Mouse (Mus musculus): ENCODE measurements at regions not wholly inside any gene's neighbourhood (a gene's known extent, or its start where the extent isn't known, plus 50 kb on each side); places are given as distances from the start of the nearest gene placed in this dataset.

DNA sequence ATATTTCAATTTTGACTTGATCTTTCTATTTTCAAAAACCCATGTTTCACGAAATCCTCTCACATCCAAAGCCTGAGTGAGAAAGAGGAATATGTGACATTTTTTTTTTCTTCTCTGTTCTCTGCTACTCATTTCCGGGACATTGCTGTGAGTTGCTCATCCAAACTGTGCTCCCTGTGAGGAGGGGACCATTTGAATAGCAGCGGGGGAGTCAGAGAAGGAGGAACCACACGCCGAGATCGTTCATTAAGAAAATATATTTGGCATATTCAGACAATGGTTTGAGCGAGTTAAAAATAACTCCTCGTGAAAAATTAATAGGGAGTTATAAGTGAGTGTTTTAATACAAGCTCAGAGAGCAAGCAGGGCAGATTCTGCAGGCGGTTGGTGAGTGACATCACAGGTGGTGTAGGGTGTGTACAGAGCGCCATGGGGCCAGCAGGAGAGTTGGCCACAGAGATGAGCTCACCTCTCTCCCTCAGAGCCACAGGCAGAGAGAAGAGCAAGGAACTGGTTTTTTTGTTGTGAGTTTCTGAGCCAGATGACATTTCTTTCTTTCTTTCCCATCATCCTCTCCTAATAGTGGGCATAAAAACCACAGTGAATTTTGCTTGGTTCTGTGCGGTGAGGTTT lies 54.4 kb upstream of the Calcoco1 start:
- DNase-seq (ENCODE audit: low spot score): no peak

DNA sequence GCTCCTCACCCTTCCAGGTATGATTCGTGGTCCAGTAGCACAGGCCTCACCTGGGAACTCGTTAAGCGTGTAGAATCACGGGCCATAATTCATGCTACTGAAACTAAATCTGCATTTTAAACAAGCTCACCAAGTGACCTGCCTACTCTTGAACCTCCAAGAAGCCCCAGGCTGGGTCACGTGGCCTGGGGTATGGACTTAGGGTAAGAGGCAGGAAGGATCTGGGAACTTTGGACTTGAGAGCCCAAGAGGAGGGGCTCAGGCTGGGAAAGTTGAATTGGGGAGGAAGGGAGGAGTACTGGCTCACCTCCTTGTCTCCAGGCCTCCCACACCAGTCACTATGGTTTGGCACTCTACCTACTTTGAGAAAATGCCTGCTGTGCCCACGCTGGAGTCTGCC lies 58.6 kb upstream of the Calcoco1 start:
- DNase-seq (ENCODE audit: low spot score): no peak

DNA sequence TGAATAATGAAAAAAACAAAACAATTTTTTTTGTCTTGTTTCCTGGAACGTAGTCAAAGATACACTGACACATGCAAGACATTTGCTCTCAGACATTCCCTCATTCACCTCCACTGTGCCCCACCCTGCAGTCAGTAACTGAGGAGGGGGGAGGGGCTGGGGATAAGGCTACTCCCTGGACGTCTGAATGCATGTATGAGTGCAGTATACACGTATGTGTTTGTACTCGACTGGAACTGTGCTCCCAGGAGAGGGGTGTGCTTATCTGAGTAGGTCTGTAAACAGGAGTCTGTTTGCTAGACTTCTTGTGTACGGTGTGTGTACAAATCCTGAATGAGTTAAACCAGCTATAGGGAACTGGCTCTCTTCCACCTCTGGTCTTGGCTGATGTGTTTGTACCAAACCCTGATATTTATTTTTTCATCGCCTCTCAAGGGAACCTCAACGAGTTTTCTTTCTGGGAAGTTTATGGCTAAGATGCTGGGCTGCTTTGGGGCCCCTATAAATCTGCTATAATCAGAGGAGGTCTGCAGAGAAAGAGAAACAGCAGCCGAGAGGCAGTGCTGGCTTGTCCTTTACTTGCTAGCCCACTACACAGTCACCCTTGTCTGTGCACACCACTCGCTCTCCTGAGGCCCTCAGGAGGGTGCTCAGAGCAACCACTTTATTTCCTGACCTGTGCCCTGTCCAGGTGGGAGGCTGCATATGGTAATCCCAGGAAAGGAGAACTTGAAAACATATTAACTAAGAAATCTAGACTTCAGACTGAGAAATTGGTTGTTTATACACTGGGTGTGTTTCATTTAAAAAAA lies 61.2 kb upstream of the Calcoco1 start:
- DNase-seq (ENCODE audit: low spot score): no peak

DNA sequence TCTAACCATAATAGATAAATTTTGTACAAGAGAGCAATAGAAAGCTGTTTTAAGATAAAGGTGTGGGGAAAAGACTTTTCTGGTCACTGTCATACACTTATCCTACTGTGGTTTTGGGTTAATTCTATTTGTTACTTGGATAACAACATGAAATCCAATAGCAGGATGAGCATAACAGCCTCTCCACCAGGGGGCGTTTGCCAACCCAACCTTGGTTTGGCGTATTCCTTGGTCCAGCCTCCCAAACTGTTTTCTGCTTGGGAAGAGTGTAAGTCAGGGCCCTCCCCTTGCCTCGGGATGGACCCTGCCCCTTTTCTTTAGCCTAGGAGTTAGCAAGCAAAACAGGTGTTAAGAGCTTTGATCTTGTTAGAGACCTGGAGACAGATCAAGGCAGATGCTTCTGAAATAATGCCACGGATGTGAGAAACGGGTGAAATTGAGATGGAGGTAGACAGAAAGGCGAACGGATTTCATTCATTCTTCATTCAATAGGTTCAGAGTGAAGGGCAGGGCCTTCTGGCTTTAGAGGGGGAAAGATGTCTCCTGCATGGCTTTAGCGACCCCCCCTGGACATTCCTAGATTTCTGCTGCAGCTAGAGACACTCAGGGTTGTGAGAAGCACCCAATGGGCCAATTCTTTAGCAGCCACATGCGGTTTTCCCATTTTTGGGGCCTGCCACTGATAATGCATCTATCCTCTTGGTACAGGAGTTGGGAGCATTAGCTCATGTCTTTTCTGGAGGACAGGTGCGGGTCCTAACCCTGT lies 63.3 kb upstream of the Calcoco1 start:
- DNase-seq (ENCODE audit: low spot score): peak; percentile 31

DNA sequence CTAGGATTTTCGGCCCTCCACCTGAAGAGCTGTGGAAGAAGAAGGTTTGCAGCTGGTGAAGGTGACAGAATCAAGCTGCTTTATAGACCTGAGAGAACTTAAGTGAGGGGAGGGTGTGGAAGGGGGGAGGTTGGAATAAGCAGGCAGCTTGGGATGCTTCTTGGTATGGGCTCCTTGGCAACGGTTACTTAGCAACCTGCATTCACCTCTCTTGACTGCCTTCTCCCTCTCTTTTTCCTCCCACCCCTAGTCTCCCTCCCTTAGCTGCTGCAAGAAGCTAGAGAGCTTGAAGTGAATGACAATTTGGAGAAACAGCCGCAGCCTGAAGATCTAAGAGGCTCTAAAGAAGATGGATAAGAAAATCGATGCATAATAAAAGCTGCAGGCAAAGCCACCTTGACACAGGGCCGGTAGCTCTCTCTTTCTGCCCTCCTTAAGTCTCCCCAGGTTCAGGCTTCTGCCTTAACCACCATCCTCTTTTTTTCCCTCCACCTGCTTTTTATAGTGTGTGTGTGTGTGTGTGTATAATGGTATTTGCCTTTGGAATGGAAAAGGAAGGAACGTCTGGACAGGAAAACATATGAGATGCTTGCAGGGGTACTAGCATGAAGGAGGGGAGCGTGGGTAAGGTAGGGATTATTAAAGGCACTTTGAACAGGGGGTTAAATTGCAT lies 67.0 kb upstream of the Calcoco1 start:
- no peak for DNase-seq (ENCODE audit: low spot score)

DNA sequence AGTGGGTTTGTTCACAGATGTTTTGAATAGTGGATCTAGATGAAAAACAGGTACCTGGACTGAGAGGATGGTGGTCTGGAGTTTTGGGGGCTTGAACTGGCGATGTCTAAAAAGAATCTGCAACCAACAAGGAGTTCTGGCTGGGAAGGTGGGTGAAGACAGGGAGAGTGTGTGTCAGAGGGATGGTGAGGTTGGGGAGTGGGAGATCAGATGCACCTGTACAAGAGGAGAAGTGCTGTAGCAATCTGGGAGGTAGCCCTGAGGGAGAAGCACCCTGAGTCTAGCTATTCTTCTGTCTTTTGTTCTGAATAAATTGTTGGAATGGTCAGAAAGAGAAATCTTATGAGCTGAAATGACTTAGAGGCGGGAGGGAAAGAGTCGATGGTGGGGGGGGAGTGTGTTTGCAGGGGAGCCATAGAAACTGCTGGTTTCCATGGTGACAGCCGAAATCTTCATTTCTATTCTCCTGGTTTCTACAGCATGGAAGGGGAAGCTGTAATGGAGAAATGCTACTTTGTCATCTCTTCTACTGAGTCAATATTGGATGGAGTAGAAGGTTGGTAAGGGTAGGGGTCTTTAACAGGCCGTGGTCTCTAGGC lies 75.1 kb upstream of the Calcoco1 start:
- no peak for DNase-seq (ENCODE audit: low spot score)

DNA sequence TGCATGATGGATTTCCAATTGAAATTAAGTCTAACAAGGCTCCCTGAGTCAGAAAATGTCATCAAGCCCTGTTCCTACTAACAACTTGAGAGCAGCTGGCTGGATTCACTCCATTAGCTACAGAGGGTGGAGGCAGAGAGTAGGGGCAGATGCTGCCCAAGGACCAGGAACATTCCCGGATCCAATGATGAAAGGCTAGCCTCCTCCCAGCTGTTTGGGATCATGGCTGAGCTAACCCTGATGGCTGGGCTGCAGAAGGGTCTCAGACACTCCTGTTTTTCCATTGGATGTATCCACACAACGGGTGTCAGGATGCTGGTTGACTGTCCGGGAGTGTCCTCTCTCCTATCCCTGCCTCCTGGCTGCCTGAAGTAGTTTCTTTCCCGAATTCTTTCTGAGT lies 78.1 kb upstream of the Calcoco1 start:
- DNase-seq (ENCODE audit: low spot score): no peak

DNA sequence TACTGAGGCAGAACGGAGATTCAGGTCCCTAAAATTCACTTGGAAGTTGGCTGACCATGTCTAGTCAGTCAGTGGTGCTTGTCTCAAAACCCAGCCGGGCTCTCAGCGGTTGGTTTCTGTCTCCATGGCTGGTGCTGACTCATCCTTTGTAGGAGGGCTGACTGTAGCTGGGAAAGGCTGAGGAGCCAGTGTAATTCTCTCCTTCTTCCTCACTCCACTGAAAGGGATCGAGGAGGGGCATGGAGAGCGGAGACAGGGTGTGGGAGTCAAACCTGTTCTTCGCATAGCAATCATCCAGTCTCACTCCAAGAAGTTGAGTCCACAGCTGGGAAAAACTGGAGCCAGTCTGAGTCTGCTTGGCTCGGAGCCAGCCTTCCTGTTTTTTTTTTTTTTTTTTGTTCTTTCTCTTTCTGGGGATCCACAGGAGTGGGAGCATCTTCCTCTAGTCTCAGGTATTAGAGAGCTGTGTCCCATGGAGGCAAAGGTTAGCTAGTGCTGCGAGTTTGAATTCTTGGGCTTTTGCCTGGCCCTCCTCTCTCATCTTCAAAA lies 80.4 kb upstream of the Calcoco1 start:
- no peak for DNase-seq (ENCODE audit: low spot score)

DNA sequence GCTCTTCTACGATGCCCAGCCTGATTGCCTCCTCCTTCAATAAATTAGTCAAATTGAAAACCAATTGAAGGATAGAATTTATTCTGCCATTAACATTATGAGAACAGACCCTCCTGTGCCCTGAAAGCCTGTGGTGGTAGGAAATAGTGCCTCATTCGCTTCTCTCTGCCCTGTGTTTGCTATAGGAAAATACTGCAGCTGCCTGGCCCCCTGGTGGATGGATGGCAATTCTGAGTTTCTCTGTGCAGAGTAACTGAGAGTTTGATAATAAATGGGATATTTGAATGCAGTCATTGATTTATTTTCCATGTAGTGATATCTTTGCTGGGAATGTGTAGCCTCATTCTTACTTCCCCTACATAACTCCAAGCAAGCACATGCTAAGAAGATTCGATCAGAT lies 85.4 kb upstream of the Calcoco1 start:
- no peak for DNase-seq (ENCODE audit: low spot score)

DNA sequence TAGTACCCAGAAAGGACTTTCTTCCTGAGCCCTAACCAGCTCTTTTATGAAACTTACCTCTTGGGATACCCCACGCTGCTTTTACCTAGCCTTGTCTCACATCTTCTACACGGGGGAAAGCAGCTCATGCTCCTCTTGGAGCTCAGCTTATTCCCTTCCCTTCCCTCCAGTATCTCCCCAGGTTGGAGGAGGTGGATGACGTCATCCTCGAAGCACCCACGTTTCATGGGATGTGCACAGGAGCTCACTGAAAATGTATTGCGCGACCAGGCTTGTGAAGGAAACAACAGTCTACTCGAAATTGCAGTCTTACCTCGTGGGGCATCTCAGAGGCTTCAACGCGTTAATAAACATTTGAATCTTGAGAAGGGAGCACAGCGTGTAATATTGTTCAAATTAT lies 97.2 kb upstream of the Calcoco1 start:
- DNase-seq (ENCODE audit: low spot score): no peak

DNA sequence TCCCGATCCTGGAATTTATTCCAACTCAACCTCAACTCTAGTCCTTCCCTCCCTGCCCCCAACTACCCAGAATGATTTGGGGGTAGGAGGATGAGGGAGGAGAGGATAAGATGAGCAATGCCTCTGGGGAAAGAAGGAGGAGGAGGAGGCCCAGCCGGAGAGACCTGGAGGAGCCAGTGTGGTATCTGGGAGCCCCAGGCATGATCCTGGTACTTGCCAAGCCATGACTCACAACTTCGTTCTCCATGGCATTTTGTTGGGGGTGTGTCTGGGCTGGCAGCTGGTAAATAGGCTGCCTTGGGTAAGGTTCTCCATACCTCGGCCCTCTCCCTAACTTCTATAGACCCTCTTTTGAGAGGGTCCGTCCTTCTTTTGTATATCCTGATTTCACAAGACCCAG lies 81.2 kb upstream of the Hoxc13 start:
- no peak for DNase-seq (ENCODE audit: low spot score)

DNA sequence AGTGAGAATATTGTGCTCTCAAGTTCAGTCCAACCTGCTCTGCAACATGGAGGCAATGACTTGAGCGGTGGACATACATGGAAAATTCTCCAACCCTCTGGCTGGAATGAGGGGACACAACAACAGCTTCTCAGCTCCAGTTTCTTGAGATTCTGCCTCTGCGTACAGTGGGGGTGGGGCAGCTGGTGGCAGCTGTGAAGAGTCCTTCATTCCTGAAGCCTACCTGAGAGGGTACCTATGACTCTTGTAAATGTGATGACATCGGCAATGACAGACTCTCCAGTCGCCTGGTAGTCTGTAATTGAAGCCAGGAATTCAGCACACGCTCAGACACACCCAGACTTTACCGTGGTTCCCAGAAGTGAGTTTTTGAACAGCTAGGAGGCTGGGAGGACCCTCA lies 58.5 kb upstream of the Hoxc13 start:
- no peak for DNase-seq (ENCODE audit: low spot score)

DNA sequence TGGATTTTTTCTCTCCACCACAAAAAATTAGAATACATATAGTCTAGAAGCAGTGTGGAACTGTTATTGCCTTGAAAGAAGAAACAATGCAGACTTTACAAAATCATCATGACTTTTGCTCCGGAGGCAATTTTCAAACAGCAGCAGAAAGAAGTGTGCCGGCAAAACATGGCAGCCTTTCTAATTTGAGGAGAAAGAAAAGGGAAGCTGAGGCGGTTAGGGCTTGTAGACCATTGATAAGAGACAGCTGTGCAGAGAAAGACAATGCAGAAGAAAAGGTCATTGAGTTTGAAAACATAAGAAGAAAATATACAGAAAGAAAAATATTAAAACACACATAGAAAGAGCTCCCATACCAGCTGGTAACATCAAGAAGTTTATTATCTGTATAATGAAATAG lies 54.1 kb upstream of the Hoxc13 start:
- no peak for DNase-seq (ENCODE audit: low spot score)
